Mouse (Mus musculus): ENCODE results near the gene Serp1.

The Serp1 gene

DNA sequence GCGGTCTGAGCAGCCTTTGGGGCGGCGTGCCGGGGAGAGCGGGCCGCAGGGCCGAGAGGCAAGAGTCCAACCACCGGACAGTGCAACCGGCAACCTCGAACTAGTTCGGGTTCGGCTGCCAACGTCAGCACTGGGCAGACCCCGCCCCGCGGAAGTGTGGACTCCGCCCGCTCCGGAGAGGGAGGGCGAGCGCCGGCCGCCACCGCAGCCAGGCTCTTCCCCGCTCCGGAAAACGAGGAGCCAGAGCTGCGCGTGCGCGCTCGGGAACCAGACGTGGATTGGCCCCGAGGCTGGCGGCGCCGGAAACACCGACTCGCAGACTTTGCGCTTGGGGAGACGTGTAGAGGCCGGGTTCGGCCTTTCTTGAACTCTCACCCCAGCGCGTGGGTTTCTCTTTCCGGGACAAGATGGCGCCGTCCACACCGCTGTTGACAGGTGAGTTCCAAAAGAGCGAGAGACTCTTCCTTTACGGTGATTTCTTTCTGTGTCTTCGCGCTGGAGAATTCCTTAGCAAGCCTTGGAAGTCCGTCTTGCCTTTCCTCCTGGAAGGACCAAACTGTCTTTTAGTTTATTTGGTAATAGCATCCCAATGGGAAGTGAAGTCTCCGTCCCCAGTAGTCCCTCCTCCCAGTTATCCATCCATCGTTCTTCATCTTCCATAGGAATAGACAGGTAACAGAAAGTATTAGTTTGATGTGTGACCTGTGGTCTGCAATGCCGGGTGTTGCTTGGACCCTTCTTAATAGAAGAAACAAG is at the start of gene Serp1, which contains the start of gene Eif2a:
TSS of gene Serp1 (minus strand) at position 241 of the 756 bp plus-strand sequence.
TSS of gene Eif2a (plus strand) at position 170 of the 756 bp plus-strand sequence.
- peak; percentile 98 for DNase-seq (ENCODE audit: low read depth, low spot score)

GRCm38 (mm10) chr3:58570821-58571220 is 45.1 kb upstream of the Serp1 start:
- no peak for DNase-seq (ENCODE audit: low read depth, low spot score)

GRCm38 (mm10) chr3:58561437-58561836 is 35.7 kb upstream of the Serp1 start:
- peak; percentile 12 for DNase-seq (ENCODE audit: low read depth, low spot score)

DNA sequence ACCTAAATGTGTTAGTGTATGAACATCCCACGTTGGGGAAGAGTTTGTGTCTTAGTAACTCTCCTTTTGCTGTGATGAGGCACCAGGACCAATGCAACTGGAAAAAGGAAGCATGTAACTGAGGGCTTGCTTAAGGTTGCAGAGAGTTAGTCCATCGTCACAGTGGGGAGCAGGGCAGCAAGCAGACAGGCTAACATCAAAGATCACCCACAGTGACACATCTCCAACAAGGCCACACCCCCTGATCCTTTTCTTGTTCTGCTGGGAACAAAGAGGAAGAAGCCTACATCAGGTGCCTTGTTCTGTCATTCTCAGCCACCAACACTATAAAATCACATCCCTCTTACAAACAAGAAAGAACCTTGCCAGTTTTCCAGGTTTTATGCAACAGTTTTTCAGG is 34.2 kb upstream of the Serp1 start:
- no peak for DNase-seq (ENCODE audit: low read depth, low spot score)

- no peak for DNase-seq (ENCODE audit: low read depth, low spot score)
Observed at GRCm38 (mm10) chr3:58556649-58557048, 31.0 kb upstream of the Serp1 start.

DNA sequence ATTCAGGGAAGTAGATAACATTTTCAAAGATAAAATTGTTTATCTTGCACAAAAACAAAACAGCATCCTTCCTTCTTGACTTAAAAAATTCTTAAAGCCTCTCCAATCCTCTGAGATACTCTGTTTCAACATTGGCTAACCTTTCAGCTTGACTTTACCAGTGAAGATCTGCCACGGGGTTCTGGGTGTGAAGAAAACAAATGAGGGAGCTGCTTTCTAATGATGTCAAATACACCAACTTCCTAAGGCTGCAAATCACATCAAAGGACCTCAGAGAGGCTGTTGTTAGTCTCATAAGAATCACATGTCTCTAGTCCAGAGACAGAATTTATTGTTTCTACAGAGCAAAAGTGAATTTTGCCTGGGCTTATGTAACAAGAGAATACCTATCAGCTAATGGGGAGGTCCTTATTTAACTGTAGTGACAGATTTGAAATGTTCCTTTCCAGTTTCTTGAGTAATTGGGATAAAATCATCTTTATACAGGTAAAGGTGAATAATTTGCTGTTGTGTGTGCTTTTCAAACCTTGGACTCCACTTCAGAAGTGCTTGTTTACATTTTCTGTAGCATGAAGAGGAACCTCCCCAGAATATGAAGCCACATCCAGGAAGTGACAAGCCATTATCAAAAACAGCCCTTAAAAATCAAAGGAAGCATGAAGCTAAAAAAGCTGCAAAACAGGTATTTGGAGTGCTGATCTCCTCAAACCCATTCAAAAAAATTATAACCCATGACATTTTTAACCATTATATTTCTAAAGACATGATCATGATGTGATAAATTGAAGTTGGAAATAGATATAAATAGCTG is 26.5 kb upstream of the Serp1 start:
- no peak for DNase-seq (ENCODE audit: low read depth, low spot score)

DNA sequence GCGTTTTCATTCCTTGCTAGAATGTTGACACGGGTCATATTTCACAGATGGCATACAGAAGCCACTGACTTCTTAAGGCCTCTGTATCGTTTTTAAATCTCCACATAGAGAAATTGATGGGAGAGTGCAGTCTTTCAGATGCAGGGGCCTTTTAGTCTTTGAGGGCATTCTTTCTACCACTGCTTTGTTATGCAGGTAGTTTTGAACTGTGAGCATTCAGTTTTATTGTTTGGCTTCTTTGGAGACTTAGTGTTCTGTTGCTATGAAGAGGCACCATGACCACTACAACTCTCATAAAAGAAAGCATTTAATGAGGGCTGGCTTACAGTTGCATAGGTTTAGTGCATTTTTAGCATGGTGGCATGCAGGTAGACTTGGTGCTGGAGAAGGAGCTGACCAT is 10.9 kb upstream of the Serp1 start:
- no peak for DNase-seq (ENCODE audit: low read depth, low spot score)

GRCm38 (mm10) chr3:58526408-58526737 is 681 bp upstream of the Serp1 start:
- no peak for DNase-seq (ENCODE audit: low read depth, low spot score)

GRCm38 (mm10) chr3:58525166-58525565 is 526 bp downstream of the Serp1 start:
- no peak for DNase-seq (ENCODE audit: low read depth, low spot score)

- DNase-seq (ENCODE audit: low read depth, low spot score): no peak
Observed at GRCm38 (mm10) chr3:58524246-58524645, 1.4 kb downstream of the Serp1 start.

GRCm38 (mm10) chr3:58523386-58523785 is 2.3 kb downstream of the Serp1 start:
- DNase-seq (ENCODE audit: low read depth, low spot score): no peak

- DNase-seq (ENCODE audit: low read depth, low spot score): no peak
Observed at GRCm38 (mm10) chr3:58521361-58521760, 4.3 kb downstream of the Serp1 start.

- no peak for DNase-seq (ENCODE audit: low read depth, low spot score)
Observed at GRCm38 (mm10) chr3:58520286-58520685, 5.4 kb downstream of the Serp1 start.

DNA sequence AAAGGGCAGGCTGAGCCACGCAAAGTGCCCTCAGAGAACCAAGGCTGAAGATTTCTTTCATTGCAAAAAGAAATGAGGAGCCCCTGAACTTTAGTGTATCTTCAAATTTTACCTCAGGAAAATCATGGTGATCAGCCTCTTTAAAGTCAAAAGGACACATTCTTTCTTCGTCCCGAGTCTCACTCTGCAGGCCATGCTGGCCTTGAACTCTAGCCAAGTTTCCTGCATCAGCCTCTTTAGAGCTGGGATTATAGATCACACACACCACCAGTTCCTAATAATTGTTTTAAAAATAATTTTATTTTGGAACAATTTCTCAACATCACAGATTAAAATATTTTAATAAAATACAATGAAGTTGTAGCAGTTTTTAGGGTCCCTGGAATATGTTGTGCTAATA is 6.2 kb downstream of the Serp1 start:
- DNase-seq (ENCODE audit: low read depth, low spot score): no peak

- DNase-seq (ENCODE audit: low read depth, low spot score): no peak
Observed at GRCm38 (mm10) chr3:58518962-58519361, 6.7 kb downstream of the Serp1 start.

GRCm38 (mm10) chr3:58517800-58518199 is 7.9 kb downstream of the Serp1 start:
- DNase-seq (ENCODE audit: low read depth, low spot score): no peak

- DNase-seq (ENCODE audit: low read depth, low spot score): no peak
Observed at GRCm38 (mm10) chr3:58517258-58517657, 8.4 kb downstream of the Serp1 start.

DNA sequence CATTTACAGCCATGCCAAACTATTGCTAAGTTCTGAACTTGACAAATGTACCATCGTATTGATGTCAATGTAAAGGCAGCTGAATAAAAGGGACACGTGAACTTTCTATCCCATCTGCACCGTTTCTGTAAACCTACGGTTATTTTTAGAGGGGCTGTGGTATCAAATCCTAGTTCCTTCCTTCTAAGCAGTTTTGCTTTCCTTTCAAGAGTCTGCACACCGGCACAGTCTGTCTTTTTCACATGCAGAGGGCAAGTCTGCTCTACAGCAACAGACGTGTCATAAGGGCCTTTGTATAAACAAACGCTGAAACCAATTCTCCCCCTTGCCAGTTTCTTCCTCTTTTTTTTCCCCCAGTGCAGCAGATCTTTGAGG is 9.1 kb downstream of the Serp1 start:
- DNase-seq (ENCODE audit: low read depth, low spot score): no peak

- DNase-seq (ENCODE audit: low read depth, low spot score): no peak
Observed at GRCm38 (mm10) chr3:58515947-58516601, 9.6 kb downstream of the Serp1 start.

GRCm38 (mm10) chr3:58513483-58513882 is 12.2 kb downstream of the Serp1 start:
- no peak for DNase-seq (ENCODE audit: low read depth, low spot score)

DNA sequence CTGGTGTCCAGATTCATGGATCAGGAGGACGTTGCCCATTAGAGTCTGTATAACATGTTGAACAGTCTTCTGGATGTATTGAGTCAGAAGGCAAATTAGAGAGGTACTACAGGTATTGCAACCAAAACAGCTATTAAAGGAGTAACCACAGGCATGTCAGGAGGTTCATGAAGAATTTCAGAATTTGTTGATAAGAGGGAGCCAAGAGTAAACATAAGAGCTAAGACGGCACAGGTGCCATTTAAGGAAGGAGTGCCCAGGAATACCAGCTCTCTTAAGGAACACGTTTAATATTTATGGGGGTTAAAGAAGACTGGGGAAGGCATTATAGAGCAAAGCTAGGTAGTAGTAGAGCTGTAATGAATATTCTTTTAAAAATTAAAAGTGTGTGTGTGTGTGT is 13.0 kb downstream of the Serp1 start:
- DNase-seq (ENCODE audit: low read depth, low spot score): no peak

DNA sequence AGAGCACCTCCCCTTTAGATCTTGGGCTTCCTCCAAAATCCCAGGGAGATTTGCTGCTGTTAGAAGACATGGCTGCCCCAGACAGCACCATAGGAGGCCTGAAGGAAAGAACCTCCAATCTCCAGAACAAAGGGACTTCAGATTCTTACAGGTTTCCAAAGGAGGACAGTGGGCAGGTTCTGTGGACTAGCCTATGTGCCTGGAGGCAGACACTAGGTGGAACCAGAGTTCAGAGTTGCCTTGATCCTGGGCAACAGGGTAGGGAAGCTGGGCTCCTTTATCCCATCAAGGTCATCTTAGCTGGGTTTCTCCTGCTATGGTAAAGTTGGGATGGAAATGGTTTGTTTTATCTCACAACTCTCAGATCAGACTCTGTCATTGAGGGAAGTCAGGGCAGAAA is 14.1 kb downstream of the Serp1 start:
- DNase-seq (ENCODE audit: low read depth, low spot score): no peak

All from mesoderm, embryonic 11.5 days (tissue).